Mouse (Mus musculus) midbrain, embryonic 15.5 days (tissue): ENCODE data around the gene Itga2b. TPM values are rescaled to one million over a fixed set of nuclear protein-coding genes. Genes with fewer than 3 reads are reported as not detected.

Experiments
- ATAC-seq: fragments of 200-750 bp; cut with Nextera tagmentation; replicated peaks from 2 replicates; pipeline ENCODE4 v1.8.0; 2017; ENCODE audit warnings: moderate TSS enrichment
- H3K27ac ChIP-seq: fragments of 300-500 bp; sonication (generic); 2 replicates; pipeline ENCODE4 v1.5.1; 2015; ENCODE audit warnings: mild to moderate bottlenecking, inconsistent platforms
- H3K27me3 ChIP-seq: fragments of 300-500 bp; sonication (generic); replicated peaks from 2 replicates; pipeline ENCODE4 v1.6.1; 2015; ENCODE audit warnings: inconsistent platforms
- H3K36me3 ChIP-seq: fragments of 300-500 bp; sonication (generic); replicated peaks from 2 replicates; pipeline ENCODE4 v1.6.1; 2015; ENCODE audit warnings: inconsistent platforms
- H3K4me1 ChIP-seq: fragments of 300-500 bp; sonication (generic); 2 replicates; pipeline ENCODE4 v1.6.1; 2015; ENCODE audit warnings: inconsistent platforms
- H3K4me2 ChIP-seq: fragments of 300-500 bp; sonication (generic); 2 replicates; pipeline ENCODE4 v1.6.1; 2015; ENCODE audit warnings: inconsistent platforms, mild to moderate bottlenecking, moderate library complexity
- H3K4me3 ChIP-seq: fragments of 300-500 bp; sonication (generic); 2 replicates; pipeline ENCODE4 v1.5.1; 2015; ENCODE audit warnings: mild to moderate bottlenecking, inconsistent platforms
- H3K9ac ChIP-seq: fragments of 300-500 bp; sonication (generic); 2 replicates; pipeline ENCODE4 v1.6.1; 2015; ENCODE audit warnings: mild to moderate bottlenecking, inconsistent platforms
- H3K9me3 ChIP-seq: fragments of 300-500 bp; sonication (generic); 2 replicates; pipeline ENCODE4 v1.6.1; 2016; ENCODE audit warnings: inconsistent platforms
- WGBS: fragments of 180-500 bp; shearing (Covaris S2); methylation state at CpG from one replicate; pipeline ENCODE4 v1.1.7; 2015; ENCODE audit warnings: mixed read lengths; 5-methylcytosine and 5-hydroxymethylcytosine counted together
- polyA plus RNA-seq: library from polyadenylated mRNA; unstranded; fragments of >200 nt; fragmentation: Nextera tagmentation; extraction: Ambion mirVana; gene quantifications from 2 replicates; pipeline ENCODE4 v1.2.1, GENCODE M21; 2015

Gene Itga2b
- polyA plus RNA-seq, result 9.0 TPM in 2 replicates

GRCm38 (mm10) chr11:102469648-102470357 is at the start of gene Itga2b:
Gene Itga2b, minus strand, starts transcription at chr11:102470122.
- H3K4me1 ChIP-seq, result peaks cover 21% of the 10 kb centered on the region
- no peak within 1 kb of the TSS for H3K4me3 ChIP-seq
- no peak within 1 kb of the TSS for H3K27ac ChIP-seq
- H3K9ac ChIP-seq, result no peak within 1 kb of the TSS
- WGBS, result 75% methylated on average over 11 of the region's 11 CpGs
- ATAC-seq, result no peak
- H3K36me3 ChIP-seq, result no peaks in the 10 kb centered on the region; the same call in 1 of the 2 replicates
- H3K4me2 ChIP-seq, result no peak within 1 kb of the TSS
- H3K9me3 ChIP-seq, result no peaks in the 10 kb centered on the region
- H3K27me3 ChIP-seq, result no peaks in the 10 kb centered on the region

- Histone ChIP-seq H3K27me3 (no peaks in the 10 kb centered on the region), H3K4me3 (no peak overlapping the region)
- WGBS, result 89% methylated on average over 1 of the region's 1 CpGs
Measured at GRCm38 (mm10) chr11:102514793-102515424, 45.0 kb upstream of the Itga2b start.

GRCm38 (mm10) chr11:102510226-102510625 is 40.3 kb upstream of the Itga2b start:
- peaks cover 7% of the 10 kb centered on the region; the same call in 1 of the 2 replicates for H3K36me3 ChIP-seq
- no peak overlapping the region for H3K4me2 ChIP-seq
- ATAC-seq, result no peak
- no peak overlapping the region for H3K4me3 ChIP-seq
- 74% methylated on average over 6 of the region's 6 CpGs for WGBS
- no peaks in the 10 kb centered on the region for H3K4me1 ChIP-seq
- H3K9ac ChIP-seq, result no peak overlapping the region
- H3K27me3 ChIP-seq, result no peaks in the 10 kb centered on the region
- H3K9me3 ChIP-seq, result no peaks in the 10 kb centered on the region
- no peak overlapping the region for H3K27ac ChIP-seq

More at GRCm38 (mm10) chr11:102514793-102515424, 45.0 kb upstream of the Itga2b start:
- no peaks in the 10 kb centered on the region for H3K4me1 ChIP-seq
- no peak overlapping the region for H3K9ac ChIP-seq
- H3K4me2 ChIP-seq, result no peak overlapping the region
- no peaks in the 10 kb centered on the region for H3K9me3 ChIP-seq
- no peak overlapping the region for H3K27ac ChIP-seq
- no peak for ATAC-seq
- peaks cover 7% of the 10 kb centered on the region; the same call in 1 of the 2 replicates for H3K36me3 ChIP-seq

GRCm38 (mm10) chr11:102496732-102497131 is 26.8 kb upstream of the Itga2b start:
- Histone ChIP-seq H3K4me2 (no peak overlapping the region), H3K4me3 (no peak overlapping the region), H3K27me3 (no peaks in the 10 kb centered on the region), H3K9ac (no peak overlapping the region), H3K36me3 (peaks cover 27% of the 10 kb centered on the region; the same call in 1 of the 2 replicates), H3K4me1 (no peaks in the 10 kb centered on the region), H3K9me3 (no peaks in the 10 kb centered on the region), H3K27ac (no peak overlapping the region)
- WGBS, result 73% methylated on average over 2 of the region's 2 CpGs
- no peak for ATAC-seq

- no peak overlapping the region for H3K4me2 ChIP-seq
- H3K9ac ChIP-seq, result no peak overlapping the region; the same call in 1 of the 2 replicates
- no peak for ATAC-seq
- H3K4me1 ChIP-seq, result no peaks in the 10 kb centered on the region
- peaks cover 27% of the 10 kb centered on the region; the same call in 1 of the 2 replicates for H3K36me3 ChIP-seq
- no peaks in the 10 kb centered on the region for H3K9me3 ChIP-seq
- no peak overlapping the region for H3K27ac ChIP-seq
- WGBS, result 91% methylated on average over 2 of the region's 2 CpGs
- no peak overlapping the region for H3K4me3 ChIP-seq
- no peaks in the 10 kb centered on the region for H3K27me3 ChIP-seq
Measured at GRCm38 (mm10) chr11:102496206-102496605, 26.3 kb upstream of the Itga2b start.

GRCm38 (mm10) chr11:102495742-102496141 is 25.8 kb upstream of the Itga2b start:
- H3K36me3 ChIP-seq, result peaks cover 23% of the 10 kb centered on the region; the same call in 1 of the 2 replicates
- H3K27me3 ChIP-seq, result no peaks in the 10 kb centered on the region
- H3K4me1 ChIP-seq, result no peaks in the 10 kb centered on the region
- 96% methylated on average over 5 of the region's 5 CpGs for WGBS
- ATAC-seq, result no peak
- no peak overlapping the region for H3K4me2 ChIP-seq
- no peak overlapping the region for H3K9ac ChIP-seq
- no peak overlapping the region for H3K4me3 ChIP-seq
- no peak overlapping the region for H3K27ac ChIP-seq
- no peaks in the 10 kb centered on the region for H3K9me3 ChIP-seq

GRCm38 (mm10) chr11:102495114-102495513 is 25.2 kb upstream of the Itga2b start:
- Histone ChIP-seq H3K36me3 (peaks cover 18% of the 10 kb centered on the region; the same call in 1 of the 2 replicates), H3K27ac (no peak overlapping the region), H3K4me1 (no peaks in the 10 kb centered on the region), H3K4me2 (no peak overlapping the region), H3K27me3 (no peaks in the 10 kb centered on the region), H3K4me3 (no peak overlapping the region), H3K9ac (no peak overlapping the region), H3K9me3 (no peaks in the 10 kb centered on the region)
- no peak for ATAC-seq
- 96% methylated on average over 6 of the region's 6 CpGs for WGBS

GRCm38 (mm10) chr11:102494063-102494650 is 24.2 kb upstream of the Itga2b start:
- Histone ChIP-seq H3K9ac (no peak overlapping the region), H3K4me3 (no peak overlapping the region), H3K36me3 (peaks cover 11% of the 10 kb centered on the region; the same call in 1 of the 2 replicates), H3K27me3 (no peaks in the 10 kb centered on the region), H3K4me2 (no peak overlapping the region), H3K27ac (no peak overlapping the region), H3K4me1 (no peaks in the 10 kb centered on the region), H3K9me3 (no peaks in the 10 kb centered on the region)
- WGBS, result 91% methylated on average over 7 of the region's 7 CpGs
- ATAC-seq, result no peak

- no peak overlapping the region for H3K4me3 ChIP-seq
- no peak overlapping the region for H3K27ac ChIP-seq
- no peak overlapping the region for H3K4me2 ChIP-seq
- no peak for ATAC-seq
- H3K27me3 ChIP-seq, result no peaks in the 10 kb centered on the region
- H3K36me3 ChIP-seq, result 0 out of 2 replicates have a peak, but pooled peaks cover 6% of the 10 kb centered on the region
- no peaks in the 10 kb centered on the region for H3K9me3 ChIP-seq
- 91% methylated on average over 2 of the region's 2 CpGs for WGBS
- H3K9ac ChIP-seq, result no peak overlapping the region
- H3K4me1 ChIP-seq, result no peaks in the 10 kb centered on the region
Measured at GRCm38 (mm10) chr11:102493241-102493640, 23.3 kb upstream of the Itga2b start.

GRCm38 (mm10) chr11:102487901-102488300 is 18.0 kb upstream of the Itga2b start:
- Histone ChIP-seq H3K4me3 (no peak overlapping the region), H3K27me3 (no peaks in the 10 kb centered on the region), H3K27ac (no peak overlapping the region), H3K9ac (no peak overlapping the region), H3K4me2 (no peak overlapping the region), H3K36me3 (peaks cover 14% of the 10 kb centered on the region; the same call in 1 of the 2 replicates), H3K9me3 (no peaks in the 10 kb centered on the region), H3K4me1 (no peaks in the 10 kb centered on the region)
- WGBS, result 99% methylated on average over 2 of the region's 2 CpGs
- no peak for ATAC-seq

GRCm38 (mm10) chr11:102486733-102487386 is 16.9 kb upstream of the Itga2b start:
- no peak overlapping the region for H3K27ac ChIP-seq
- no peaks in the 10 kb centered on the region for H3K4me1 ChIP-seq
- peak; percentile 77; the same call in 1 of the 2 replicates for ATAC-seq
- WGBS, result 73% methylated on average over 11 of the region's 11 CpGs
- H3K27me3 ChIP-seq, result no peaks in the 10 kb centered on the region
- no peak overlapping the region for H3K4me2 ChIP-seq
- H3K9ac ChIP-seq, result no peak overlapping the region
- H3K9me3 ChIP-seq, result no peaks in the 10 kb centered on the region
- H3K36me3 ChIP-seq, result peaks cover 23% of the 10 kb centered on the region
- H3K4me3 ChIP-seq, result no peak overlapping the region

GRCm38 (mm10) chr11:102481779-102482178 is 11.9 kb upstream of the Itga2b start:
- no peak overlapping the region for H3K4me2 ChIP-seq
- no peak overlapping the region for H3K9ac ChIP-seq
- 95% methylated on average over 10 of the region's 10 CpGs for WGBS
- H3K9me3 ChIP-seq, result no peaks in the 10 kb centered on the region
- H3K27ac ChIP-seq, result no peak overlapping the region
- H3K4me3 ChIP-seq, result no peak overlapping the region
- ATAC-seq, result no peak
- peaks cover 56% of the 10 kb centered on the region for H3K36me3 ChIP-seq
- no peaks in the 10 kb centered on the region for H3K27me3 ChIP-seq
- no peaks in the 10 kb centered on the region for H3K4me1 ChIP-seq
